Mouse (Mus musculus) T-helper 2 cell (primary cell): Measurements from ENCODE around the gene Csn1s1.

ENCODE experiments used
- in situ Hi-C: fragments of 300-600 bp; cut with MboI, MseI; formaldehyde crosslinking; loops from one replicate; pipeline ENCODE4 v1.15.1; 2025; ENCODE audit warnings: high pct_unique_total_duplicates

The Csn1s1 gene

DNA sequence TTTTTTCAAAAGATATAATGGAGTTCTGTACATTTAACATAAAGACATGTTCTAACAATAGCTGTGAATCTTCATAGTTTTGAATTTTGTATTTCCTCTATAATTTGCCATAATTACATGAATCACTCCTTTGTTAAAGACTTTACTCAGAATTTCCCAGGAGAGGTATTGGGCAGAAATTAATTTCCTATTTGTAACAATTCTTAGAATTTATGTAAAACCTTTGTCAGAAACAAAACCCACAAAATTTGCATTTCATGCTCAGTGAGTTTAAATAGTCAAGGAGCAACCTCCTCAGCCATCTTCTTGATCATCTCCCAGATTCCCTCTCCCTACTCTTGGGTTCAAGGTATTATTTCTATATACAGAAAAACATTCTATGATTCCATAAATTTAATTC lies at the start of gene Csn1s1:
Gene Csn1s1 (plus strand): TSS at position 301 of the 400 bp plus-strand sequence.
- in situ Hi-C loops = no loop called here

DNA sequence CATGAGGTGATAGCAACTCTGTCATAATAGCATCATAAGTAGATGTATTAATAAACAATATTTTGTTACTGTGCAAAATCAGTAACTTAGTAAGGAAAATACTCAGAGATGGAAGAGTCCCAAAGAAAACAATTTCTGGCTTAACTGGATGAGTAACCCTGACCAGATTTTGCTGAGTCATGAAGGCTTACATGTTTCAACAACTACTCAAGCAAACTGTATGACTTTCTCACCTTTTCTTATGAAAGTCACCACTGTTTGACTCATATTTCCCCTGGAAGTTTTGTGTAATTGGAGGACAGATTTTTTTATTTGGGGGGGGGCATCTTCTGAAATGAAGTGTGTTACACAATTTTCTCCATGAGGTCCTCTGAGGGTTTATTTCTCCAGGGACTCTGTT lies 43.3 kb upstream of the Csn1s1 start:
- in situ Hi-C loops = no loop called here

DNA sequence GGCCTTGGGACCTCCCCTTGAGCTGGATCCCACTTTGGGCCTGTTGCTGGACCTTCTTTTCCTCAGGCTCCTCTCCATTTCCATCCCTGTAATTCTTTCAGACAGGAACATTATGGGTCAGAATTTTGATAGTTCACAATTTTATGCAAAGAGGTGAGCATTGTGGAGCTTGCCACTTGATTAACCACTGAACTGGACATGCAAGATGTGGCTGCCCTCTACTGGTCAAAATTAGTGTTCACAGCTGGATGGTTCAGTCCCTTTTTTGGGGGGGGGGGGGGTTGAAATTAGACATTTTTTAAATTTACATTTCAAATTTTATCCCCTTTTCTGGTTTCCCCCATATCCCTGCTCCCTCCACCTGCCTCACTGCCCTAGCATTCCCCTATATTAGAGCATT lies 23.2 kb upstream of the Csn1s1 start:
- in situ Hi-C loops = no loop called here

DNA sequence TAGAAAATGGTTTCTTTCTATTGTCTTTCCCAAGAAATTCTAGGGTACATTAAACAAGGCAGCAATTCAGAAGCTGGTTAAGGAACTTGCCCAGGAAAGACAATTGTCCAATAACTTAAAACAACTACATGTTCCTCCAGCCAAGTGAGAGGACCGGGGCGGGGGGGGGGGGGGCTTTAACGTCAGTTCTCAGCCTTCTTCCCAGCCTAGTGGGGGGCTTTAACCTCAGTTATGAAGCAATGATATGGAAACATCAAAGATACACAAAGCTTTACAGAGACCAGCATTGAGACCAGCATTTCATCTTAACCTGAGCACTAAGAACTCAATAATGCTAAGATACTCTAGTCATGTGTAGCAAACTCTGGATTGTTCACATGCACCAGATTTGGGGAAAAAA lies 33.5 kb downstream of the Csn1s1 start, which contains the start of gene Csn2:
Gene Csn2 (minus strand): TSS at position 101 of the 400 bp plus-strand sequence.
- in situ Hi-C loops = no loop called here

DNA sequence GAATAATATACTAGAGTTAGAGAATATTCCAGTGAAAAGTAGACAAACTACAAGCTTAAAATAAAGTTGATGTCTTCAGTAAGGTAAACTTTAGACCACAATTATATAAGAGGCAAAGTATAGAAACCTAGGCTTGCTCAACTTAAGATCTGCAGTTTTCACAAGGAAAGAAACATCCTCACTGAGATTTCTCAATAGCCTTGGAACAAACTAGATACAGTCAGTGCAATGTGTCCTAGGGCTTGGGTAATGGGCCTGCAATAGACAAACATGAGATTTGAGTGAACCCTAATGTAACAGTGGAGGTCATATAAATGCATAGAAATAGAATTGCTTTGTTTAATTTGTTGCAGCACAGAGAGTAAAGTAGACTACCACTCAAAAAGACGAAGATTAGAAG lies 39.9 kb downstream of the Csn1s1 start:
- in situ Hi-C loops = no loop called here
